In genomic region chr2:10788509-10788908, GRCm38 (mm10) we compare ENCODE assay signal across 9 mouse cellular contexts.
A peak's percentile ranks its signal among the peaks of the same experiment; 100 is the strongest.
DNase-seq lines count a peak whose midpoint lies in the region; ATAC-seq and TF ChIP-seq lines count a peak whose summit lies in the region.
"Had no signal": no experiment of that assay in that cellular context is flagged by ENCODE, and none has a peak within 500 bp of the region (broad histone marks: within the 10 kb centered on the region; RNA-seq: fewer than 3 reads in every experiment).

No protein-coding gene starts in this region.

- H3K9me3 ChIP-seq in forebrain, embryonic 13.5 days (replicated peaks), result no peaks in the 10 kb centered on the region
- no peaks in the 10 kb centered on the region for H3K9me3 ChIP-seq in forebrain, embryonic 10.5 days
- no peaks in the 10 kb centered on the region for H3K9me3 ChIP-seq in midbrain, embryonic 12.5 days
- H3K9me3 ChIP-seq in liver, embryonic 11.5 days (ENCODE audit: control insufficient read depth, low read length), result no peaks in the 10 kb centered on the region
- H3K9me3 ChIP-seq: limb, embryonic 15.5 days had no signal

- 4% methylated on average over 1 of the region's 1 CpGs for WGBS in forebrain, embryonic 13.5 days
- WGBS in forebrain, embryonic 10.5 days, result 50% methylated on average over 1 of the region's 1 CpGs
- 46% methylated on average over 1 of the region's 1 CpGs for WGBS in midbrain, embryonic 12.5 days
- 42% methylated on average over 1 of the region's 1 CpGs for WGBS in liver, embryonic 11.5 days

- intact Hi-C loops in gastrocnemius, adult 2 months (cut with DNase I), result loop anchor here (5.0 kb wide), 1 partner anchor 269 kb away; no protein-coding TSS in a partner anchor

- no peak overlapping the region for H3K27ac ChIP-seq in forebrain, embryonic 13.5 days
- no peak overlapping the region for H3K27ac ChIP-seq in forebrain, embryonic 10.5 days
- H3K27ac ChIP-seq in gastrocnemius, adult 2 months, result no peak overlapping the region
- no peak overlapping the region for H3K27ac ChIP-seq in midbrain, embryonic 12.5 days (replicated peaks)
- H3K27ac ChIP-seq in liver, embryonic 11.5 days (ENCODE audit: low read depth, low read length), result no peak overlapping the region
- H3K27ac ChIP-seq: limb, embryonic 15.5 days had no signal

- H3K36me3 ChIP-seq in forebrain, embryonic 13.5 days (ENCODE audit: poor library complexity, severe bottlenecking), result no peaks in the 10 kb centered on the region
- no peaks in the 10 kb centered on the region for H3K36me3 ChIP-seq in forebrain, embryonic 10.5 days (replicated peaks)
- H3K36me3 ChIP-seq in midbrain, embryonic 12.5 days, result no peaks in the 10 kb centered on the region
- no peaks in the 10 kb centered on the region for H3K36me3 ChIP-seq in liver, embryonic 11.5 days (ENCODE audit: control insufficient read depth, insufficient read depth, low read length)
- H3K36me3 ChIP-seq: limb, embryonic 15.5 days had no signal

- no peak overlapping the region for H3K9ac ChIP-seq in forebrain, embryonic 13.5 days
- 0 out of 2 replicates have a peak overlapping the region, but pooled peaks have one; percentile 6 for H3K9ac ChIP-seq in midbrain, embryonic 12.5 days (replicated peaks)
- no peak overlapping the region for H3K9ac ChIP-seq in liver, embryonic 11.5 days (ENCODE audit: low read depth, low read length)
- H3K9ac ChIP-seq: limb, embryonic 15.5 days had no signal

- no peak for TF ChIP-seq CTCF in gastrocnemius, adult 2 months (IDR thresholded peaks at IDR 0.05)

- no peaks in the 10 kb centered on the region; the same call in 1 of the 2 replicates for H3K27me3 ChIP-seq in forebrain, embryonic 13.5 days
- H3K27me3 ChIP-seq in forebrain, embryonic 10.5 days (ENCODE audit: poor library complexity, severe bottlenecking), result no peaks in the 10 kb centered on the region
- no peaks in the 10 kb centered on the region for H3K27me3 ChIP-seq in midbrain, embryonic 12.5 days
- no peaks in the 10 kb centered on the region for H3K27me3 ChIP-seq in liver, embryonic 11.5 days (replicated peaks; ENCODE audit: control insufficient read depth, insufficient read depth, low read length)
- H3K27me3 ChIP-seq: limb, embryonic 15.5 days had no signal

- no peaks in the 10 kb centered on the region for H3K4me1 ChIP-seq in forebrain, embryonic 13.5 days
- H3K4me1 ChIP-seq in forebrain, embryonic 10.5 days, result peaks cover 18% of the 10 kb centered on the region
- H3K4me1 ChIP-seq in midbrain, embryonic 12.5 days, result peaks cover 10% of the 10 kb centered on the region; the same call in 1 of the 2 replicates
- no peaks in the 10 kb centered on the region for H3K4me1 ChIP-seq in liver, embryonic 11.5 days (replicated peaks; ENCODE audit: control insufficient read depth, insufficient read depth, low read length)
- H3K4me1 ChIP-seq: limb, embryonic 15.5 days had no signal

- H3K4me2 ChIP-seq in forebrain, embryonic 13.5 days, result no peak overlapping the region
- H3K4me2 ChIP-seq in midbrain, embryonic 12.5 days (replicated peaks), result no peak overlapping the region
- H3K4me2 ChIP-seq in liver, embryonic 11.5 days, result no peak overlapping the region
- H3K4me2 ChIP-seq: limb, embryonic 15.5 days had no signal

- DNase-seq in forebrain, embryonic 10.5 days (ENCODE audit: extremely low spot score, low spot score), result no peak
- DNase-seq in brain, adult 2 months (ENCODE audit: low read depth, low spot score), result peak; percentile 91
- DNase-seq in gastrocnemius, adult 2 months, result peak; percentile 83
- DNase-seq in layer of hippocampus, adult 9-10 months (ENCODE audit: low spot score), result peak; percentile 63
- DNase-seq in liver, embryonic 11.5 days (ENCODE audit: low spot score), result no peak
- DNase-seq in kidney, adult 18-20 months, result no peak

- peak; percentile 95 for ATAC-seq in forebrain, embryonic 13.5 days
- ATAC-seq in midbrain, embryonic 12.5 days (ENCODE audit: low FRiP score, low read depth), result peak; percentile 27; the same call in 1 of the 2 replicates
- no peak for ATAC-seq in liver, embryonic 11.5 days (replicated peaks; ENCODE audit: low FRiP score)

- H3K4me3 ChIP-seq in forebrain, embryonic 13.5 days, result no peak overlapping the region
- H3K4me3 ChIP-seq in forebrain, embryonic 10.5 days, result no peak overlapping the region
- no peak overlapping the region for H3K4me3 ChIP-seq in gastrocnemius, adult 2 months
- no peak overlapping the region for H3K4me3 ChIP-seq in midbrain, embryonic 12.5 days
- no peak overlapping the region for H3K4me3 ChIP-seq in liver, embryonic 11.5 days (ENCODE audit: low read depth, low read length)
- H3K4me3 ChIP-seq: limb, embryonic 15.5 days had no signal

Comparison
In these comparisons a context has a peak if more than half of its experiments do, and no peak if none do; other contexts are left out.
1. DNase-seq: peak in brain, adult 2 months (single experiment), gastrocnemius, adult 2 months (single experiment) and layer of hippocampus, adult 9-10 months (single experiment); none in forebrain, embryonic 10.5 days (single experiment), liver, embryonic 11.5 days (single experiment) and kidney, adult 18-20 months (single experiment).